Mouse (Mus musculus) v-Abl transformed pro-B cells (cell line): Measurements from ENCODE around the gene Pih1d2.

Source experiments
- in situ Hi-C, 2 experiments: fragments of 400-800 bp; cut with MboI; formaldehyde crosslinking; loops; one replicate each; pipeline ENCODE4 v1.15.1; 2025; ENCODE audit not compliant: unreplicated experiment in 2 of 2

The Pih1d2 gene

GRCm38 (mm10) chr9:50616766-50617603 lies at the start of gene Pih1d2, which contains the start of gene Nkapd1:
Gene Pih1d2 (plus strand): TSS chr9:50617321.
Gene Nkapd1 (minus strand): TSS chr9:50617464.
- in situ Hi-C loops = loop anchor here in 1 of 2 experiments (25.0 kb wide), 1 partner anchor 145 kb away; the partner anchor contains the start of genes Cryab, Fdxacb1 and Hspb2

GRCm38 (mm10) chr9:50567372-50567771 lies 49.7 kb upstream of the Pih1d2 start:
- in situ Hi-C loops = no loop called here

- in situ Hi-C loops = no loop called here
Observed at GRCm38 (mm10) chr9:50567881-50568280, 49.2 kb upstream of the Pih1d2 start.

- in situ Hi-C loops = no loop called here
Observed at GRCm38 (mm10) chr9:50569599-50570525, 47.3 kb upstream of the Pih1d2 start.

- in situ Hi-C loops = no loop called here
Observed at GRCm38 (mm10) chr9:50580370-50580769, 36.8 kb upstream of the Pih1d2 start.

GRCm38 (mm10) chr9:50585145-50585818 lies 31.8 kb upstream of the Pih1d2 start:
- in situ Hi-C loops = no loop called here

GRCm38 (mm10) chr9:50586955-50587354 lies 30.2 kb upstream of the Pih1d2 start:
- in situ Hi-C loops = no loop called here

- in situ Hi-C loops = loop anchor here (5.0 to 10.0 kb wide), 3 partner anchors 69 to 1096 kb away; no protein-coding TSS in a partner anchor
Observed at GRCm38 (mm10) chr9:50590856-50591518, 26.1 kb upstream of the Pih1d2 start.

GRCm38 (mm10) chr9:50592955-50593354 lies 24.2 kb upstream of the Pih1d2 start:
- in situ Hi-C loops = loop anchor here (5.0 to 10.0 kb wide), 3 partner anchors 71 to 1098 kb away; no protein-coding TSS in a partner anchor

- in situ Hi-C loops = loop anchor here (5.0 to 10.0 kb wide), 3 partner anchors 71 to 1099 kb away; no protein-coding TSS in a partner anchor
Observed at GRCm38 (mm10) chr9:50593544-50593943, 23.6 kb upstream of the Pih1d2 start.

- in situ Hi-C loops = loop anchor here (5.0 to 10.0 kb wide), 6 partner anchors 33 to 1100 kb away; partner anchors contain the start of genes Pts (in 1 of the 2) and Tex12 (in 1 of the 2)
Observed at GRCm38 (mm10) chr9:50594794-50595417, 22.2 kb upstream of the Pih1d2 start.

GRCm38 (mm10) chr9:50596973-50597372 lies 20.1 kb upstream of the Pih1d2 start:
- in situ Hi-C loops = loop anchor here in 1 of 2 experiments (5.0 to 10.0 kb wide), 4 partner anchors 35 to 1102 kb away; partner anchors contain the start of genes Pts and Tex12

- in situ Hi-C loops = loop anchor here (5.0 to 25.0 kb wide), 4 partner anchors 56 to 173 kb away; partner anchors contain the start of genes 1110032A03Rik (in 1 of the 2), Alg9 (in 1 of the 2), Cryab (in 1 of the 2) and Dlat (in 1 of the 2)
Observed at GRCm38 (mm10) chr9:50601536-50601935, 15.6 kb upstream of the Pih1d2 start.

GRCm38 (mm10) chr9:50602055-50602845 lies 14.9 kb upstream of the Pih1d2 start:
- in situ Hi-C loops = loop anchor here (5.0 to 25.0 kb wide), 4 partner anchors 55 to 173 kb away; partner anchors contain the start of genes 1110032A03Rik (in 1 of the 2), Alg9 (in 1 of the 2), Cryab (in 1 of the 2) and Dlat (in 1 of the 2)

GRCm38 (mm10) chr9:50603189-50603997 lies 13.7 kb upstream of the Pih1d2 start, which contains the start of the genes Sdhd and Timm8b:
Gene Sdhd (minus strand): TSS chr9:50603812.
Gene Timm8b (plus strand): TSS chr9:50603910.
- in situ Hi-C loops = loop anchor here (5.0 to 25.0 kb wide), 4 partner anchors 54 to 171 kb away; partner anchors contain the start of genes 1110032A03Rik (in 1 of the 2), Alg9 (in 1 of the 2), Cryab (in 1 of the 2) and Dlat (in 1 of the 2)

GRCm38 (mm10) chr9:50603998-50604324 lies 13.2 kb upstream of the Pih1d2 start:
- in situ Hi-C loops = loop anchor here (5.0 to 25.0 kb wide), 4 partner anchors 53 to 171 kb away; partner anchors contain the start of genes 1110032A03Rik (in 1 of the 2), Alg9 (in 1 of the 2), Cryab (in 1 of the 2) and Dlat (in 1 of the 2)
